Mouse (Mus musculus): ENCODE measurements around the gene Apoe. TPM values are rescaled to one million over a fixed set of nuclear protein-coding genes. Genes with fewer than 3 reads are reported as not detected.

Gene Apoe
- total RNA-seq (2023; ENCODE audit: inconsistent age) = 84.7 to 201 TPM (median 96.1 TPM) in 4 replicates

GRCm38 (mm10) chr7:19698907-19699826 lies at the start of gene Apoe:
Gene Apoe, minus strand, starts transcription at chr7:19699188.

DNA sequence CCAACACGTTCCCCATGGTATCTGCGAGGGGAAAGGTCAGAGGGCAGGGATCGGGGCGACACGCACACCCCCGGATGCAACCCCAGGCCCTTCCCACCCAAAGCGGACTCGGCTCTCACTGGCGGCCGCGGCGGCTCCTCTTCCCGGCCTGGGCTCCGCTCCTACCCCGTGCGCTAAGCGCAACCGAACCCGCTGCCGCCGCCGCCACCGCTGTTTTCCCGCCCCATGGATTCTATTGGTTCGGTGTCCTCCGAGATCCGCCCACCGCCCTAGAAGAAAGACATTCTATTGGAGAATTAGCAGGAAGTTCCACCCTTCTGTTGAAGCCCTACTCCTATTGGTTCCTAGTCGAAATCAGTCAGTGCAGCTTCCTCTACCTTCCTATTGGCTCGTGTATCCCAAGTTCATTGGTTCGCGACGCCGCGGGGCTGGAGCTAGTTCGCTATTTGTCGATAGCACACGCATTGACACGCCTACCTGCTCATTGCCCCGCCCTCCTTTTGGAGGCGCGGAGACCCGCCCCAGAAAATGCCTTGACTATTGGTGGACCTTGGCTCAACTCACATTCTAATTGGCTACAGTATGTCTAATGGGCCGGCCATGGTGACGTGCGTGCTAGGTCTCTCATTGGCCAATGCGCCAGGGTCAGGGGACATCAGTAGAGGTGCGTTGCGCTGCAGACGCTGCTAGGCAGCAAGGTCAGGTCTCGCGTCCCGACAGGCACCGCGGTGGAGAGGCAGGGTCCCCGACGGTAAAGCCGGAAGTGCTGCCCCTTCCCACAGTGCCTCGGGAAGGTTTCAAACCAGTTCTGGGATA lies 16.5 kb upstream of the Apoe start, which contains the start of gene Tomm40:
Gene Tomm40 (minus strand): TSS at position 200 of the 816 bp plus-strand sequence.

GRCm38 (mm10) chr7:19691873-19692865 lies 6.8 kb downstream of the Apoe start, which contains the start of gene Apoc1:
Gene Apoc1, minus strand, starts transcription at chr7:19692660.

GRCm38 (mm10) chr7:19681202-19681694 lies 17.7 kb downstream of the Apoe start, which contains the start of the genes Gm44805 and Apoc4:
Gene Gm44805, minus strand, starts transcription at chr7:19681423.
Gene Apoc4, minus strand, starts transcription at chr7:19681479.

DNA sequence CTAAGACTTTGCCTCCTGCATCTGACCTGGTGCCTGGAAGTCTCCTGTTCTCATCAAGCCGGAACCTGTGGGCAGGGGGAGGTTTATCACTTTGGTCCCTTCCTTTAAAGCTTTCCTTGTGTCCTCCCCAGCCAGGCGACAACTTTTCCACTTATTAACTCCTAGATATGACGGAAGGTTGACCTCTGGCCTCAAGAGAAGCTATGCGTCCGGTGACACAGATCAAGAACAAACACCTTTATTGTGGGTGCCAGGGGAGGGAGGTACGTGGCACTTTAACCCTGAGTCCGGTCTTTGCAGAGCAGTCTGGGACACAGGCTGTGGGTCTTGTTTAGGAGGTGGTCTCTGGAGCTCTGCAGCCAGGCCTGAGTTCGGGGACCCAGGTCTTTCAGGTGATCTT lies 21.1 kb downstream of the Apoe start, which contains the start of gene Apoc2:
Gene Apoc2 (minus strand): TSS at position 70 of the 400 bp plus-strand sequence.

DNA sequence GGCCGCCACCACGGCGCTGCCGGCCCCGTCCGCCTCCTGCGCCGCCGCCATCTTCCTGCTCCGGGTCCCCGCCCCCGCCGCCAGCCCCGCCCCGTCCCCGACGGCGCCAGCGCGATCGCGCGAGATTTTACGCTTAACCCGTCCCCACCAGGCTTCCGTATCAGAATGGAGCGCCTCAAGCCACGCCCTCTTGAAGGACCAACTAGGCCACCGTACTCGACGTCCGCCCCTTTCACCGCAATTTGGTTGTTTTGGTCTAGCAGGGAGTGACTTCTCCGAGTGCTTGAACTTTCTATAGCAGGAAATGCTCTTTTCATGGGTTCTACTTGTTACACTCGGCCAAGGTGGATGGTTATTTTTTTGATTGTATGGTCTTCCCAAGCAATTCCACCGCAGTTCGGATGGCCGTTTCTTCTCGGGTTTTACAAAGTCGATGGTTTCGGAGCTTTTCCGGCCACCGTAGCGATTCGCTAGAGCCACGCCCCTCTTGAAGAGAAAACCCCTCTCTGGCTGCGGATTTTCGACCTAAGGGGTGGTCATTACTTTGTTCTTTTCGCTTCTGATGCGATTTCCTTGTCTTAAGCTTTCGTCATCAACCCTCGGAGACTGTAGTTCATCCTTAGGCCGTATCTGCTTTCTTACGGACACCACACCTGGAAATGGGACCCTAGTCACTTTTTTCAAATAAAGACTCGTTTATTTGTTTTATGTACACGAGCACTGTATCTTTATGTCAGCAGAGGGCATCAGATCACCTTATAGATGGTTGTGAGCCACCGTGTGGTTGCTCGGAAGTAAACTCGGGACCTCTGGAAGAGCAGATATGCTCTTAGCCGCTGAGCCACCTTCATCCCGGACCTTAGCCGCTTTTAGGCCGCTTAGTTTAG lies 33.8 kb downstream of the Apoe start, which contains the start of gene Clptm1:
Gene Clptm1 (minus strand): TSS at position 79 of the 887 bp plus-strand sequence.

Other genes starting within 250 kb of the Apoe start
- gene Mark4, start 240.4 kb downstream of the Apoe start, total RNA-seq (2023; ENCODE audit: inconsistent age) = 25.7 to 29.5 TPM (median 27.5 TPM) in 4 replicates
- gene Exoc3l2, start 235.9 kb downstream of the Apoe start, total RNA-seq (2023; ENCODE audit: inconsistent age) = not detected in 4 replicates
- gene Bloc1s3, start 190.8 kb downstream of the Apoe start, total RNA-seq (2023; ENCODE audit: inconsistent age) = 4.9 to 6.9 TPM (median 6.1 TPM) in 4 replicates
- 25.7 to 35.6 TPM (median 30.6 TPM) in 4 replicates for gene Trappc6a, start 190.8 kb downstream of the Apoe start, total RNA-seq (2023; ENCODE audit: inconsistent age)
- 0.39 to 0.57 TPM (median 0.42 TPM) in 3 of 4 replicates, not detected in the other for gene Nkpd1, start 181.3 kb downstream of the Apoe start, total RNA-seq (2023; ENCODE audit: inconsistent age)
- 50.2 to 62.6 TPM (median 55.2 TPM) in 4 replicates for gene Ppp1r37, start 136.1 kb downstream of the Apoe start, total RNA-seq (2023; ENCODE audit: inconsistent age)
- 11.5 to 13.5 TPM (median 12.6 TPM) in 4 replicates for gene Zfp296, start 121.9 kb downstream of the Apoe start, total RNA-seq (2023; ENCODE audit: inconsistent age)
- 75.7 to 86.9 TPM (median 84.1 TPM) in 4 replicates for gene Gemin7, start 121.6 kb downstream of the Apoe start, total RNA-seq (2023; ENCODE audit: inconsistent age)
- gene Clasrp, start 94.7 kb downstream of the Apoe start, total RNA-seq (2023; ENCODE audit: inconsistent age) = 100 to 118 TPM (median 109 TPM) in 4 replicates
- 110 to 121 TPM (median 118 TPM) in 4 replicates for gene Relb, start 69.8 kb downstream of the Apoe start, total RNA-seq (2023; ENCODE audit: inconsistent age)
- gene Clptm1, start 34.2 kb downstream of the Apoe start, total RNA-seq (2023; ENCODE audit: inconsistent age) = 75.3 to 90.5 TPM (median 78.3 TPM) in 4 replicates
- not detected in 4 replicates for gene Apoc2, start 21.2 kb downstream of the Apoe start, total RNA-seq (2023; ENCODE audit: inconsistent age)
- gene Gm44805, start 17.8 kb downstream of the Apoe start, total RNA-seq (2023; ENCODE audit: inconsistent age) = not detected in 4 replicates
- gene Apoc4, start 17.7 kb downstream of the Apoe start, total RNA-seq (2023; ENCODE audit: inconsistent age) = not detected in 4 replicates
- 1.9 to 4.3 TPM (median 2.0 TPM) in 3 of 4 replicates, not detected in the other for gene Apoc1, start 6.5 kb downstream of the Apoe start, total RNA-seq (2023; ENCODE audit: inconsistent age)
- gene Tomm40, start 16.2 kb upstream of the Apoe start, total RNA-seq (2023; ENCODE audit: inconsistent age) = 52.3 to 57.5 TPM (median 53.4 TPM) in 4 replicates
- gene Nectin2, start 51.3 kb upstream of the Apoe start, total RNA-seq (2023; ENCODE audit: inconsistent age) = 0.51 TPM in 1 of 4 replicates, not detected in the others
- gene Bcam, start 71.8 kb upstream of the Apoe start, total RNA-seq (2023; ENCODE audit: inconsistent age) = 0.27 TPM in 1 of 4 replicates, not detected in the others
- gene Cblc, start 97.6 kb upstream of the Apoe start, total RNA-seq (2023; ENCODE audit: inconsistent age) = 0.78 to 1.3 TPM (median 0.86 TPM) in 3 of 4 replicates, not detected in the other
- gene Bcl3, start 123.6 kb upstream of the Apoe start, total RNA-seq (2023; ENCODE audit: inconsistent age) = 66.2 to 80.5 TPM (median 75.1 TPM) in 4 replicates
- gene Gm19345, start 152.8 kb upstream of the Apoe start, total RNA-seq (2023; ENCODE audit: inconsistent age) = not detected in 4 replicates
- gene Ceacam16, start 162.1 kb upstream of the Apoe start, total RNA-seq (2023; ENCODE audit: inconsistent age) = 15.4 to 22.5 TPM (median 16.2 TPM) in 4 replicates
- not detected in 4 replicates for gene Ceacam19, start 188.8 kb upstream of the Apoe start, total RNA-seq (2023; ENCODE audit: inconsistent age)
- 15.8 to 22.5 TPM (median 19.3 TPM) in 4 replicates for gene Pvr, start 222.0 kb upstream of the Apoe start, total RNA-seq (2023; ENCODE audit: inconsistent age)